Mouse (Mus musculus) heart, embryonic 13.5 days (tissue): ENCODE measurements around the gene Cradd. TPM values are rescaled to one million over a fixed set of nuclear protein-coding genes. Genes with fewer than 3 reads are reported as not detected.

Experiments
- ATAC-seq: fragments of 200-750 bp; cut with Nextera tagmentation; 2 replicates; pipeline ENCODE4 v1.8.0; 2017; ENCODE audit warnings: moderate TSS enrichment; ENCODE audit not compliant: insufficient number of reproducible peaks, low FRiP score, low TSS enrichment; ENCODE audit errors: extremely low read depth
- H3K27ac ChIP-seq: fragments of 300-500 bp; sonication (generic); replicated peaks from 2 replicates; pipeline ENCODE4 v1.5.1; 2015; ENCODE audit warnings: moderate library complexity, mild to moderate bottlenecking, inconsistent platforms
- H3K27me3 ChIP-seq: fragments of 300-500 bp; sonication (generic); replicated peaks from 2 replicates; pipeline ENCODE4 v1.6.1; 2015; ENCODE audit warnings: mild to moderate bottlenecking, inconsistent platforms
- H3K36me3 ChIP-seq: fragments of 300-500 bp; sonication (generic); 2 replicates; pipeline ENCODE4 v1.6.1; 2015; ENCODE audit warnings: mild to moderate bottlenecking, inconsistent platforms
- H3K4me1 ChIP-seq: fragments of 300-500 bp; sonication (generic); 2 replicates; pipeline ENCODE4 v1.6.1; 2015; ENCODE audit warnings: inconsistent platforms
- H3K4me2 ChIP-seq: fragments of 300-500 bp; sonication (generic); 2 replicates; pipeline ENCODE4 v1.6.1; 2015; ENCODE audit warnings: inconsistent platforms, mild to moderate bottlenecking, moderate library complexity
- H3K4me3 ChIP-seq: fragments of 300-500 bp; sonication (generic); 2 replicates; pipeline ENCODE4 v1.5.1; 2015; ENCODE audit warnings: moderate library complexity, mild to moderate bottlenecking, inconsistent platforms
- H3K9ac ChIP-seq: fragments of 300-500 bp; sonication (generic); 2 replicates; pipeline ENCODE4 v1.6.1; 2015; ENCODE audit warnings: inconsistent platforms, mild to moderate bottlenecking, moderate library complexity
- H3K9me3 ChIP-seq: fragments of 300-500 bp; sonication (generic); 2 replicates; pipeline ENCODE4 v1.6.1; 2016; ENCODE audit warnings: inconsistent platforms
- WGBS: fragments of 180-500 bp; shearing (Covaris S2); methylation state at CpG from one replicate; pipeline ENCODE4 v1.1.7; 2015; ENCODE audit warnings: mixed read lengths; 5-methylcytosine and 5-hydroxymethylcytosine counted together
- polyA plus RNA-seq: library from polyadenylated mRNA; unstranded; fragments of >200 nt; fragmentation: Nextera tagmentation; extraction: Ambion mirVana; gene quantifications from 2 replicates; pipeline ENCODE4 v1.2.1, GENCODE M21; 2015

The Cradd gene
- polyA plus RNA-seq, 1 experiment from 2014 or later, result 8.6 TPM

- no peak for ATAC-seq
- H3K4me3 ChIP-seq, result no peak overlapping the region
- no peaks in the 10 kb centered on the region for H3K36me3 ChIP-seq
- H3K4me1 ChIP-seq, result peaks cover 37% of the 10 kb centered on the region
- no peaks in the 10 kb centered on the region for H3K27me3 ChIP-seq
- 60% methylated on average over 8 of the region's 8 CpGs for WGBS
- H3K4me2 ChIP-seq, result no peak overlapping the region
- no peak overlapping the region for H3K9ac ChIP-seq
- no peak overlapping the region for H3K27ac ChIP-seq
- no peaks in the 10 kb centered on the region for H3K9me3 ChIP-seq
Observed at GRCm38 (mm10) chr10:95180177-95180576, 143.8 kb downstream of the Cradd start.

DNA sequence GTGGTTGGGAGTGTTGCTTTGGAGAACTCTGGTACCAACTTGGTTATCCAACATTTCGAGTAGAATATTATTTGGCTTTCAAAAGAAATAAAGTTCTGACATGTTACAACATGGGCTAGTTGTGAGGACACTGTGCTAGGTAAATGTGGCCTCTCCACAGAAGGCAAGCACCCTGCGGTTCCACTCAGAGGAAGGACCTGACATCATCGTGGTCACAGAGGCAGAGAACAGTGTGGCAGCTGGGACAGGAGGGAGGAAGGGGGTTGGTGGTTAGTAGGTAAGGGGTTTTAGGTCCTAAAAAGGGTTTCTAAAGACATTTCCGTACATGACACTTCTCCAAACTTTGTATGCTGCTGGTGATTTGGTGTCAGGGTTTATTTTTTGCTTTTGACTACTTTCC, 145.1 kb downstream of the Cradd start:
- no peak overlapping the region for H3K9ac ChIP-seq
- no peaks in the 10 kb centered on the region for H3K9me3 ChIP-seq
- no peak overlapping the region for H3K27ac ChIP-seq
- H3K27me3 ChIP-seq, result no peaks in the 10 kb centered on the region
- ATAC-seq, result no peak
- no peak overlapping the region for H3K4me2 ChIP-seq
- H3K36me3 ChIP-seq, result no peaks in the 10 kb centered on the region
- H3K4me1 ChIP-seq, result peaks cover 30% of the 10 kb centered on the region
- H3K4me3 ChIP-seq, result no peak overlapping the region
- 74% methylated on average over 4 of the region's 4 CpGs for WGBS

GRCm38 (mm10) chr10:95175423-95176120, 148.4 kb downstream of the Cradd start:
- H3K4me2 ChIP-seq, result no peak overlapping the region
- no peaks in the 10 kb centered on the region for H3K9me3 ChIP-seq
- no peak overlapping the region for H3K27ac ChIP-seq
- no peaks in the 10 kb centered on the region for H3K27me3 ChIP-seq
- no peak overlapping the region for H3K4me3 ChIP-seq
- ATAC-seq, result no peak
- peaks cover 47% of the 10 kb centered on the region for H3K4me1 ChIP-seq
- WGBS, result 57% methylated on average over 26 of the region's 26 CpGs
- no peak overlapping the region for H3K9ac ChIP-seq
- no peaks in the 10 kb centered on the region for H3K36me3 ChIP-seq

DNA sequence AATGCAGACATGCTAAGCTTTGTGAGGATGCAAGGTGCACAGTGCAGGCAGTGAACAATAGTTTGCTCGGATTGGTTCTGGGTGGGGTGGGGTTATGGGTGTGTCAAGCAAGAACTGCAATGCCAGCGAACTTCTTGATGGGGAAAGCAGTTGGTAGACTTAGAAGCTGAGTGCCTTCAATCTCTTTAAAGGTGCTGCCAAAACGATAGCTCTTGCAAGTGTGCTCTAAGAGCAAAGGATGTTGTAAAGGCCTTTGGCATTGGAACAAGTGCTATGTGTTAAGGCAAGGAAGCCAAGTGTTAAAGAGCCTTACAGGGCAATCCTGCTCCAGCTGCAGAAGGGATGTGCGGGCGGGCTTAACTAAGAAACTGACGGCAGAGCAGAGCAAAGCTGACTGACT, 149.7 kb downstream of the Cradd start:
- WGBS, result 71% methylated on average over 6 of the region's 6 CpGs
- H3K4me1 ChIP-seq, result peaks cover 43% of the 10 kb centered on the region
- no peak for ATAC-seq
- H3K9ac ChIP-seq, result no peak overlapping the region
- no peaks in the 10 kb centered on the region for H3K36me3 ChIP-seq
- no peaks in the 10 kb centered on the region for H3K9me3 ChIP-seq
- no peaks in the 10 kb centered on the region for H3K27me3 ChIP-seq
- H3K4me3 ChIP-seq, result no peak overlapping the region
- no peak overlapping the region for H3K4me2 ChIP-seq
- no peak overlapping the region for H3K27ac ChIP-seq

GRCm38 (mm10) chr10:95170721-95171354, 153.1 kb downstream of the Cradd start:
- H3K36me3 ChIP-seq, result no peaks in the 10 kb centered on the region
- no peak for ATAC-seq
- H3K4me3 ChIP-seq, result no peak overlapping the region
- no peaks in the 10 kb centered on the region; the same call in 1 of the 2 replicates for H3K9me3 ChIP-seq
- peaks cover 34% of the 10 kb centered on the region for H3K4me1 ChIP-seq
- H3K27me3 ChIP-seq, result no peaks in the 10 kb centered on the region
- WGBS, result 34% methylated on average over 9 of the region's 9 CpGs
- no peak overlapping the region for H3K4me2 ChIP-seq
- no peak overlapping the region for H3K9ac ChIP-seq
- no peak overlapping the region for H3K27ac ChIP-seq

GRCm38 (mm10) chr10:95164949-95165348, 159.0 kb downstream of the Cradd start:
- Histone ChIP-seq H3K27me3 (no peaks in the 10 kb centered on the region), H3K9ac (no peak overlapping the region), H3K4me1 (peaks cover 15% of the 10 kb centered on the region), H3K36me3 (no peaks in the 10 kb centered on the region), H3K27ac (no peak overlapping the region), H3K9me3 (no peaks in the 10 kb centered on the region; the same call in 1 of the 2 replicates), H3K4me3 (no peak overlapping the region), H3K4me2 (no peak overlapping the region)
- WGBS, result 78% methylated on average over 2 of the region's 2 CpGs
- no peak for ATAC-seq

GRCm38 (mm10) chr10:95162691-95163374, 161.1 kb downstream of the Cradd start:
- H3K27ac ChIP-seq, result peak overlapping the region; percentile 57
- H3K27me3 ChIP-seq, result no peaks in the 10 kb centered on the region
- H3K4me3 ChIP-seq, result no peak overlapping the region
- no peak for ATAC-seq
- H3K9ac ChIP-seq, result no peak overlapping the region
- no peaks in the 10 kb centered on the region; the same call in 1 of the 2 replicates for H3K9me3 ChIP-seq
- peaks cover 15% of the 10 kb centered on the region for H3K4me1 ChIP-seq
- peak overlapping the region; percentile 31 for H3K4me2 ChIP-seq
- WGBS, result 43% methylated on average over 8 of the region's 8 CpGs
- no peaks in the 10 kb centered on the region for H3K36me3 ChIP-seq

DNA sequence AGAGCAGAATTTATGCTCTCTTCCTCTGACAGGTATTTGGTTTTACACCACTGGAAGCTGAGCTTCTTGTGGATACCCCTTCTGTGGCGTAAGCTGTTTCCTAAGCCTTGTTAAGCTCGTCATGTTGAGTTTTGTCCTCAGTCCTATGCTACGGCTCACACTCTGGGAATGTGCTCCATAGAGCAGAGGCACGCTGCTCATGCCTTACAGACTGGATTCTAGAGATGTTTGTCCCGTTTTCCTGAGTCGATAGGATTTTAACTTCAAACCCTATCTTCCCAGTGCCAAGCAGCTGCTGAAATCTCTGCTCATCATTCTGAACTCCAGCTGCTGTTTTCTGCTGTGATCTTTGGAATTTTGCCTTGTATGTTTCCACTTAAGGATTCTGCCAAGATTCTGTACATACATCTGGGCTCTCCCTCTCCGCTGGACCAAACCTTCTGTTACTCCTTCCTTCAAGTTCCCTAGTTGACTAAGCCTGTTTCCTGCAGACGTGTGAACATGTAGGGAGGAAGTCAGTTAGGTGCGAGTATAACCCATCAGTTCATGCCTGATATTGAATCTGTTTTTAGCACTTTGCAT, 164.2 kb downstream of the Cradd start:
- Histone ChIP-seq H3K4me3 (no peak overlapping the region), H3K4me1 (peaks cover 15% of the 10 kb centered on the region), H3K9ac (no peak overlapping the region), H3K27me3 (no peaks in the 10 kb centered on the region), H3K9me3 (peaks cover 2% of the 10 kb centered on the region; the same call in 1 of the 2 replicates), H3K27ac (no peak overlapping the region), H3K4me2 (no peak overlapping the region), H3K36me3 (no peaks in the 10 kb centered on the region)
- WGBS, result 53% methylated on average over 9 of the region's 9 CpGs
- no peak for ATAC-seq

DNA sequence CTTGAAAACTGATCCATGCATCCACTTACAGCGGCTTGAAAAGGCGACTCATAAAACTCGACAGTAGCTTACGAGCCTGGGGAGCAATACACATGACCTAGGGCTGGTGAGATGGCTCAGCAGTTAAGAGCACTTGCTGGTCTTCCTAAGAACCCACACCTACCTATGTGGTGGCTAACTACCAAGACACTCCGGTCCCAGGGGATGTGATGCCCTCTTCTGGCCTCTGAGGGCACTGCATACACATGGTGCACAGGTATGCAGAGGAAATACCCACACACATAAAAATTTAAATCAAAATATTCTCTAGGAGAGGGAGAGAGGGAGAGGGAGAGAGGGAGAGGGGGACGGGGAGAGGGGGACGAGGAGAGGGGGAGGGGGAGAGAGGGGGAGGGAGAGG, 167.5 kb downstream of the Cradd start:
- Histone ChIP-seq H3K27ac (no peak overlapping the region), H3K27me3 (no peaks in the 10 kb centered on the region), H3K4me2 (no peak overlapping the region), H3K9me3 (peaks cover 2% of the 10 kb centered on the region; the same call in 1 of the 2 replicates), H3K9ac (no peak overlapping the region), H3K4me3 (no peak overlapping the region), H3K36me3 (no peaks in the 10 kb centered on the region), H3K4me1 (peaks cover 9% of the 10 kb centered on the region; the same call in 1 of the 2 replicates)
- no peak for ATAC-seq
- 84% methylated on average over 5 of the region's 7 CpGs for WGBS

DNA sequence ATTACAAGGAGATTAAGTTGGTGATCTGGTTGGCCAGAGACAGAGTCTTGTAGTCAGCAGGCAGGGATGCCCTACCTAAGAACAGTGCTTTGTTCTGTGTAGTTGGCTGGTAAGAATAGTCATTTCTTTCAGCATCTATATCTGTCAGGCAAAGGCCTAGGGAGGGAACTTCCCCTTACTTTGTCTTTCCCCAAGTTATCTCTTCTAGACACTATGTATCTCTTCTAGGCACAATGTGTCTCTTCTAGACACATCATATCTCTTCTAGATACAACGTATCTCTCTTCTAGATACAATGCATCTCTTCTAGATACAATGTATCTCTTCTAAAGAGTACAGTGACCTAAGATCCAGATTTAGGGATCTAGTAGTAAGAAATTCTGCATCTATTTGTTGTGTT, 169.3 kb downstream of the Cradd start:
- Histone ChIP-seq H3K36me3 (no peaks in the 10 kb centered on the region), H3K27ac (no peak overlapping the region), H3K9ac (no peak overlapping the region), H3K9me3 (peaks cover 2% of the 10 kb centered on the region; the same call in 1 of the 2 replicates), H3K4me2 (no peak overlapping the region), H3K27me3 (no peaks in the 10 kb centered on the region), H3K4me3 (no peak overlapping the region), H3K4me1 (peaks cover 9% of the 10 kb centered on the region; the same call in 1 of the 2 replicates)
- no peak for ATAC-seq
- WGBS, result 68% methylated on average over 1 of the region's 1 CpGs

- 43% methylated on average over 7 of the region's 7 CpGs for WGBS
- H3K9ac ChIP-seq, result no peak overlapping the region
- no peak overlapping the region for H3K4me3 ChIP-seq
- no peaks in the 10 kb centered on the region for H3K27me3 ChIP-seq
- peaks cover 9% of the 10 kb centered on the region; the same call in 1 of the 2 replicates for H3K4me1 ChIP-seq
- no peak overlapping the region for H3K27ac ChIP-seq
- peaks cover 2% of the 10 kb centered on the region; the same call in 1 of the 2 replicates for H3K9me3 ChIP-seq
- H3K4me2 ChIP-seq, result no peak overlapping the region
- ATAC-seq, result no peak
- H3K36me3 ChIP-seq, result no peaks in the 10 kb centered on the region
Observed at GRCm38 (mm10) chr10:95153224-95153623, 170.7 kb downstream of the Cradd start.
